Comparison of ENCODE assay signal across 8 mouse cellular contexts in genomic region chr3:53040593-53041410, GRCm38 (mm10). TPM values are rescaled to one million over a fixed set of nuclear protein-coding genes. Genes with fewer than 3 reads are reported as not detected.
DNase-seq lines count a peak whose midpoint lies in the region; ATAC-seq and TF ChIP-seq lines count a peak whose summit lies in the region.

No protein-coding gene starts in this region.

- H3K4me3 ChIP-seq in ES-E14 (ENCODE audit: insufficient read depth in 1 of 2, low read depth in 1 of 2, low read length in 2 of 2, poor library complexity in 1 of 2, severe bottlenecking in 1 of 2), result peak overlapping the region; percentile 73 to 77
- peak overlapping the region; percentile 87 for H3K4me3 ChIP-seq in heart, embryonic 15.5 days

- H3K9ac ChIP-seq in ES-E14 (ENCODE audit: insufficient read depth, low read depth, low read length, poor library complexity, severe bottlenecking), result peak overlapping the region; percentile 54
- H3K9ac ChIP-seq in heart, embryonic 15.5 days, result peak overlapping the region; percentile 84

- no peaks in the 10 kb centered on the region for H3K36me3 ChIP-seq in ES-E14 (ENCODE audit: control insufficient read depth, insufficient read depth, low read length, poor library complexity, severe bottlenecking)
- no peaks in the 10 kb centered on the region for H3K36me3 ChIP-seq in heart, embryonic 15.5 days

- H3K4me2 ChIP-seq in heart, embryonic 15.5 days, result peak overlapping the region; percentile 80

- no peaks in the 10 kb centered on the region for H3K9me3 ChIP-seq in ES-E14 (ENCODE audit: control insufficient read depth, insufficient read depth, low read depth, low read length)
- no peaks in the 10 kb centered on the region for H3K9me3 ChIP-seq in heart, embryonic 15.5 days (replicated peaks)

- H3K27me3 ChIP-seq in heart, embryonic 15.5 days, result no peaks in the 10 kb centered on the region

- peak; percentile 6 for DNase-seq in gastrocnemius, postnatal 14 days
- no peak for DNase-seq in gastrocnemius, adult 18-20 months (ENCODE audit: low spot score)
- no peak for DNase-seq in ES-E14 (ENCODE audit: low read depth, low spot score)
- peak; percentile 37 for DNase-seq in lung, postnatal 10 days
- DNase-seq in MN1 (ENCODE audit: low spot score), result no peak
- DNase-seq in frontal cortex, postnatal 14 days (ENCODE audit: low spot score in 2 of 2), result no peak
- DNase-seq in cerebellum, adult 8-10 months, result no peak

- no peaks in the 10 kb centered on the region for H3K4me1 ChIP-seq in ES-E14 (ENCODE audit: control insufficient read depth in 2 of 2, insufficient read depth in 2 of 2, low read length in 2 of 2, poor library complexity in 1 of 2)
- H3K4me1 ChIP-seq in heart, embryonic 15.5 days (replicated peaks), result peaks cover 34% of the 10 kb centered on the region

- in situ Hi-C loops in ES-E14 (cut with MboI; ENCODE audit: low sequenced_read_pairs in 2 of 2, unreplicated experiment in 2 of 2), result loop anchor here (25.0 kb wide), 2 partner anchors 196 to 421 kb away; partner anchors contain the start of genes Nhlrc3 (in 1 of the 2) and Proser1 (in 1 of the 2)

- H3K27ac ChIP-seq in ES-E14 (ENCODE audit: insufficient read depth, low read depth, low read length, poor library complexity, severe bottlenecking), result no peak overlapping the region
- H3K27ac ChIP-seq in heart, embryonic 15.5 days, result peak overlapping the region; percentile 92

- peak; percentile 4; the same call in 1 of the 2 replicates for ATAC-seq in heart, embryonic 15.5 days (replicated peaks; ENCODE audit: insufficient number of reproducible peaks, insufficient read depth, low FRiP score, low read depth)

- intact Hi-C loops in gastrocnemius, postnatal 14 days (cut with DNase I; ENCODE audit: low total_unique reads), result no loop called here

- 5% methylated on average over 17 of the region's 17 CpGs for WGBS in heart, embryonic 15.5 days

TF ChIP-seq in ES-E14, 5 proteins besides CTCF, POLR2A, EP300 and RAD21:
- TF ChIP-seq MAFK (IDR thresholded peaks at IDR 0.05; ENCODE audit: insufficient read depth, low read depth, low read length), result no peak
- TF ChIP-seq HCFC1 (IDR thresholded peaks at IDR 0.05; ENCODE audit: borderline replicate concordance, insufficient read depth, low read length), result no peak
- no peak for TF ChIP-seq ZNF384 (IDR thresholded peaks at IDR 0.05; ENCODE audit: low read depth, low read length)
- TF ChIP-seq ZC3H11A (IDR thresholded peaks at IDR 0.05; ENCODE audit: borderline replicate concordance, low read depth, low read length), result no peak
- no peak for TF ChIP-seq CHD2 (IDR thresholded peaks at IDR 0.05; ENCODE audit: low read depth, low read length)

RNA-seq across cellular contexts. Expression of gene Lhfp, which starts 0.5 kb away (rescaled TPM):
- 10 to 100 TPM; 29.4 to 33.7 TPM for total RNA-seq in gastrocnemius, postnatal 14 days (2021)
- 10 to 100 TPM in 1 of 2 experiments, 1 to 10 TPM in 1; 7.7 to 10.6 TPM for total RNA-seq in gastrocnemius, adult 18-20 months (2021)
- 7.2 and 20.2 TPM in 2 replicates for total RNA-seq in ES-E14 (2012; rRNA removed)
- 92.7 and 107 TPM in 2 replicates for polyA plus RNA-seq in heart, embryonic 15.5 days (2015; fragmentation: Nextera tagmentation; extraction: Ambion mirVana)

RNA-seq across cellular contexts. Expression of gene Cog6, which starts 23.8 kb away (rescaled TPM):
- total RNA-seq in gastrocnemius, postnatal 14 days (2021), result 10 to 100 TPM; 27.7 to 31.5 TPM
- total RNA-seq in gastrocnemius, adult 18-20 months (2021), result 10 to 100 TPM; 42.5 to 47.2 TPM
- total RNA-seq in ES-E14 (2012; rRNA removed), result 11.6 and 18.0 TPM in 2 replicates
- polyA plus RNA-seq in heart, embryonic 15.5 days (2015; fragmentation: Nextera tagmentation; extraction: Ambion mirVana), result 51.6 and 52.6 TPM in 2 replicates

Comparison
In these comparisons a context has a peak if more than half of its experiments do, and no peak if none do; other contexts are left out.
1. DNase-seq: peak in gastrocnemius, postnatal 14 days (single experiment) and lung, postnatal 10 days (single experiment); none in gastrocnemius, adult 18-20 months (single experiment), ES-E14 (single experiment), MN1 (single experiment), frontal cortex, postnatal 14 days (0 of 2) and cerebellum, adult 8-10 months (single experiment).